Mouse (Mus musculus) Muller cell, postnatal 12 days (primary cell): ENCODE data around the gene Maats1.
A peak's percentile ranks its signal among the peaks of the same experiment; 100 is the strongest.

Experiments
- DNase-seq: peaks from one replicate; pipeline ENCODE4 v3.0.0-alpha.2; 2015; ENCODE audit errors: inconsistent ontology term

Maats1 gene

DNA sequence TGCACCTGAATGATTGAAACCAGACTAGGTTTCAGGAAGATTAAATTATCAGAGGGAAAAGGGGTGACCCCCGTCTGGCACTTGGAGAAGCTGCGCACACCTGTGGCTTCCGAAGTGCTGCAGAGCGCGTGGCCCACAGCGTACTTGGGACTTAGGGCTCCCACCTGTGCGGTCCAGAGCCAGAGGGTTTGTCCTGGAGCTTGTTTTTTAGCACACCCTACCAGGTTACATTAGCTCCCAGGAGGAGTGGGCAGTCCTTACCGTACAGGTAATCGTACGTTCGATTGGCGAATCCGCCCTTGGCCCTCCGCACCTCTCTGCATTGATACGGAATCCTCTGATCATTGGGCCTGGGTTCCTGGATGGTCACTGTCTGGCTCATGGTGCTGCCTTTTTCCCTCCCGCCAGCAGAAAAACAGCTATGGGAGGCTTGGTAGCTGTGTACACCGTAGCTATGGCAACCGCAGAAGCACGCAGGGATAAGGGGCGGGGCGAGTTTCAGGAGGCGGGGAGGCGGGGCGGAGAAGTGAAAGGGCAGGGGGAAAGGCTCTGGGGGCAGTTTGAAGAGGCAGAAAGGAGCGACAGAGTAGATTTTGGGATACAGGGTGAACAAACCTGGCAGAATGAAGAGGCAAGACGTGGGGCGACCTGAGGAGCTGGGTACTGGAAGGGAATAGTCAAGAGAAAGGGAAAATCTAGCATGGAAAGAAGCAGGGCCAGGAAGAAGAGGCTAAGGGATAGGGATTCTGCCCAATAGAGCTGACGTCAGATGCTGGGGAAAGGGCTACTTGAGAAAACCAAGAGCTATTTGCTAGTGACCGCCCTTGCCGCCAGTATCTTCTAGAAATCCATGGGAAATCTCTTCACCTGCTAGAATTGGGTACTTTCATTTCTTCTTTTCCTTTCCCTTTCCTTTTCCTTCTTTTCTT, at the start of gene Maats1:
Gene Maats1, minus strand, starts transcription at position 748 of the 929 bp plus-strand sequence.
- peak; percentile 89 for DNase-seq

- DNase-seq = no peak
These were observed 48.4 kb upstream of the Maats1 start for GRCm38 (mm10) chr16:38390322-38390721.

GRCm38 (mm10) chr16:38389284-38389893, 47.4 kb upstream of the Maats1 start:
- no peak for DNase-seq

- DNase-seq = no peak
These were observed 46.8 kb upstream of the Maats1 start for GRCm38 (mm10) chr16:38388757-38389156.

DNA sequence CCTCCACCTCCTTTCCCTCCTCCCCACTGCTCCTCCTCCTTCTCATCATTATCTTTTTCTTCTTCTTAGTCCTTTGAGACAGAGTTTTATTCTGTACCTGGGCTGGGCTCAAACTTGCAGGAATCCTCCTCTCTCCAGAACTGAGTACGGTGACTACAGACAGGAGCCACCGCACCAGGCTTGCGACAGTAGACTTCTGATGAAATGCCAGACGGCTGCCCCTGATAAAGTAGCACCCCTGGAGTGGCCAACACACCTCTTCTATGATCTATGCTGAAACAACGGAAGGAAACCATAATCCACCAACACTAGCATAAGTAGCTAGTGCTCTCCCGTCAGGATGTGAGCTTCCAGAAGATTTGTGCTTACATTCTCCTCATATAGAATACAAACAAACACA, 45.4 kb upstream of the Maats1 start:
- DNase-seq = no peak

- DNase-seq = no peak
These were observed 43.8 kb upstream of the Maats1 start for GRCm38 (mm10) chr16:38385700-38386099.

DNA sequence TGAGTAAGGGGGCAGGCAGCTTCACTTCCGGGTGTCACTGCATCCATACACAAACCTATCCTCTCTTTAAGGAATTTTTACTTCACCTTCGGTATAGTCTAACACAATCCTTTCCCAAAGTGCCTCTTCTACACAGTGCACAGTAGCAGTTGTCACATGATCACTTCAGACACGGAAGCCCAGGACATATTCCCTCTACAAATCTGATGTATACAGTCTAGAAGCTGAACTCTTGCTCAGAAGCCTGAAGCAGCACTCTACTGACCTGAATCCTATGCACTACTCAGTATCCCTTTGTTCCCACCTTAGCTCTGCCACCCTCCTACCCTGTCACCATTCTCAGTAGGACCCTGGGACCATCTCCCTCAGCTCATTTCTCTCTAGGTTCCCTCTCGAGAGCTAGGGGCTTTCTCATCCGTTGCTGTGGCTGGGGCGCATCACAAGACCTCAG, 43.3 kb upstream of the Maats1 start:
- no peak for DNase-seq

DNA sequence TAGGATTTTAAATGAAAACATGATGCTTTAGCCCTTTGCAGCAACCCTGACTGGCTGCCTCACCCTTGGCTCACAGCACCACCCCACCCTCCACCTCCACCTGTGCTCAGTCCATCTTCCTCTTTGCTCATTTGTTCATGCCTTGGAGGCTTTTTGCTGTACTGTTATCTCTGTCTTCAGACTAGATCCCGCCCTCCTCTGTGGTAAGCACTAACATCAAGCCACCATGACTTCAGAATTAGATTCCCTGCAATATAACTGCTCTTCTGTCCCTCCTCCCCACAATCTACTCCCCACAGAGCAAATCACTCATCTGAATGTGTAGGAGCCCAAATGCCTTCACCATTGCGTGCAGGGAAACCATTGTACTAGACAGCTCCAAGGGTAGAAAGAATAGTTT, 41.7 kb upstream of the Maats1 start:
- no peak for DNase-seq

- DNase-seq = no peak
These were observed 38.0 kb upstream of the Maats1 start for GRCm38 (mm10) chr16:38379926-38380325.

DNA sequence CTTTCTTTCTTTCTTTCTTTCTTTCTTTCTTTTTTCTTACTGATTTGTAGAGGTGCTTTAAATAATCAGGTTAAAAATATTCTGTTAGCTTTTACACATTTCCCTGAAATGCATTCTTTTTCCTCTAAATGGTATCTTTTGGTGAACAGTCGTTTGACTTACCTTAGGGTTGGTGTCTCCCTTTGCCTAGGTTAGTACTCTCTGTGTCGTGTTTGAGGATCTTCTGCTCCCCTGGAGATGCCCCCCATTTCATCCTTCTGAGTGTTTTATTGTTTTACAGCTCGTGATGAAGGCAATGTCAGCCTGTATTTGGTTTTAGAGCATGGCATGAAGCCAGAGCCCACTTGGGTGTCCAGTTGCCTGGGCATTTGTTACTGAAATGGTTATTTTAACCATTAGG, 37.5 kb upstream of the Maats1 start:
- DNase-seq = no peak

DNA sequence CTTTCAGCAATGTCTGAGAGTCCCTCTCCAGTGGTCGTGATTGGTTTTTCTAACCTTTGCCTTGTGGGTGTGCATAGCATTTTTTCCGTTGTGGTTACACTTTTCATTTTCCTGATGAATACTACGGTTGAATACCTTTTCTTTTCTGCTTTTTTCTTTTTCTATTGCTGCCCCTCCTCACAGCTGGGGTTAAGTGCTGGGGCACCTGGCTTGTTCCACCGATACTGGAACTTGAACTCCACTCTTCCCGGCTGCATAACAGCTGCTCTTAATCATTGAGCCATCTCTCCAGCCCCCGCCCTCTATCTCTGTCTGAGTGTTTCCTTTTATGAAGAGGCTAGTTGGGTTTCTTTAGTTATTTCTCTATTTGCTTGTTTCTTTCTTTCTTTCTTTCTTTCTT, 37.1 kb upstream of the Maats1 start:
- DNase-seq = no peak

DNA sequence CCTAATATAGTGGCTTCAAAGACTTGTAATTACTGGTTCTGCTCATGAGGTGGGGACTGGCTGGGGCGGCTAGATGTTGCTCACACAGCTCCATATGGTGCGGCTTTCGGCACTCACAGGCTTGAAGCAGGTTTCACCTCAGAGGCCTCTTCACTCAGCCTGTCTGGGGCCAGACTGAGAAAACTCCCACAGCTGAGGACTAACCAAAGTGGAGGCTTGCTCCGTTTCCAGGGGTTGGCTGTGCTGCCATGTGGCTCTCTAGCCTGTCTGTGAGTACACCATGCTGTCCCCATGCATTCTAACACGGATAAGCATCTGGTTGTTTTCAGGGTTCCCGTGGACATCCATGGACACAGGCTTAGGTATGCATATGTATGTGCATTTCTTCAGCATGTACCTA, 36.6 kb upstream of the Maats1 start:
- DNase-seq = no peak

DNA sequence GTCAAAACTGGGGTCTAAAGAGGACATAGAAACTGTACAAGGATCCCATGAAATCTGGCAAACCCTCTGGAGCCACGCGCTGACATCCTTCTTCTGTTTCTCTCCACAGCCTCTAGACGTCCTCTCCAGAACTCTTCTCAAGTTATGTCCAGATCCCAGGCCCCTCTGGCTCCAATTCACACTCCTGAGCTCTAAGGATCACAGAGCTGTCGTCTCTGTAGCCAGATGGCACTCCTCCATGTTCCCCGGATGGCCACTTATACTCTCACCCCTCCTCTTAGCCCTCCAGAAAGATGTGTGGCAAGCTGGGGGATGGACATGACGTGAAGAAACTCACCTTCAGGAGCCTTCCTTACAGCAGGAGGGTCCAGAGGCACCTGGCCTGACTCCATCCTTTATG, 35.6 kb upstream of the Maats1 start:
- DNase-seq = no peak

DNA sequence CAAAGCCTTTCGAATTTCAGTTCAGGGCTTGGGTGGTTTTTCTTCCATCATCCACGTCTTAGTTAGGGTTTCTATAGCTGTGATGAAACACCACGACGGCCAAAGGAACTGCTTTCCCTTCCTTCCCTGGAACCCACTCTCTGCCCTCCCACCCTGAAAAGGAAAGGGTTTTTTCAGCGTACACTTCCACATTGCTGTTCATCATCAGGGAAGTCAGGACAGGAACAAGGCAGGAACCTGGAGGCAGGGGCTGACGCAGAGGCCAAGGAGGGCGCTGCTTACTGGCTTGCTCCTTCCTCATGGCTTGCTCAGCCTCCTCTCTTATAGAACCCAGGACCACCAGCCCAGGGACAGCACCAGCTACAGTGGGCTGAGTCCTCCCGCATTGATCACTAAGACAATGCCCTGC, 34.9 kb upstream of the Maats1 start:
- DNase-seq = no peak

DNA sequence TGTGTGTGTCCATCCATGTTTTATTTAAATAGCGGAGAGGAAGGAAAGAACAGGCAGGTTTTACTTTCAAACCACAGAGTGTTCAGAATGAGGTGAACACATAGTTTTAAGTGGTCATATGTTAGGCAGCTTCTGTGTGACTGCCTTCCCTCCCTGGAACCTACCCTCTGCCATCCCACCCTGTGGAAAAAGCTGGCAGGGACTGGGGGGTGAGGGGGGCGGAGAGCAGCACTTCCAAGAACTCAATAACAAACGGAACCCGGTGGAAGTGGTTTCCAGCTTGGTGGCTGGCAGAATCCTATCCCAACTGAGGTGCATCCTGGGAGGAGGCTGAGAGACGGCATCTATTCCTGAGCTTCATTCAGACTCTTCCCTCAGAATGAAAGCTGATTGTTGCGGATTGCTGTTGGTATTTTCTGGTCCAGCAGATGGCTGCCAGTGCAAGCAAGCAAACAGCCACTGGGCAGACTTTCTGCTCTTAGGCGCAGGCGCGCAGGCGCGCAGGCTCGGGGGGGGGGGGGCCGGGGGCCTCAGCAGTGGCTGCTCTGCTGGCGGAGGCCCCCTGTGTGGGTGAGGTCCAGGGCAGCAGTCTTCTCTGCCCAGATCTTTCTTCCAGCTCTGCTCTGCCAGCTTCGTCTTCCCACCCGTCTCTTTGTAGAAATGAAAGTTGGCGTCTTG, 34.4 kb upstream of the Maats1 start:
- peak; percentile 80 for DNase-seq

DNA sequence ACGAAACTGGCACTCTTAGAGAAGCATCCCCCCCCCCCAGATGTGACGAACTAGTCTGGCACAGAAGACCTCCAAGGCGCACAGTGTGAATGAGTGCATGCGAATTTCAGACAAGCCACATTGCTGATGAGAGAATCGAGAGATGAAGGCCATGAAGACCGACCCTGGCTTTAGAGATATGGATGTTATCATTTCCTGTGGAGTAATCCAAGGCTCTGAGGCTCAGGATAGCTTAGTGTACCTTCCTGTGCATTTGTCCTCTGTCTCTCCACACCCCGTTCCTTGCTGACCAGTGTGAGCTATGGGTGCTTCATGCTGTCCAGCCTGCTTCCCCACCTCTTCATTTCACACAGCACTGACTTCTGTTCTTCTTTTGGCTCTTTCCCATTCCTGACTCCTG, 33.2 kb upstream of the Maats1 start:
- no peak for DNase-seq

- no peak for DNase-seq
These were observed 32.6 kb upstream of the Maats1 start for GRCm38 (mm10) chr16:38374379-38375140.

DNA sequence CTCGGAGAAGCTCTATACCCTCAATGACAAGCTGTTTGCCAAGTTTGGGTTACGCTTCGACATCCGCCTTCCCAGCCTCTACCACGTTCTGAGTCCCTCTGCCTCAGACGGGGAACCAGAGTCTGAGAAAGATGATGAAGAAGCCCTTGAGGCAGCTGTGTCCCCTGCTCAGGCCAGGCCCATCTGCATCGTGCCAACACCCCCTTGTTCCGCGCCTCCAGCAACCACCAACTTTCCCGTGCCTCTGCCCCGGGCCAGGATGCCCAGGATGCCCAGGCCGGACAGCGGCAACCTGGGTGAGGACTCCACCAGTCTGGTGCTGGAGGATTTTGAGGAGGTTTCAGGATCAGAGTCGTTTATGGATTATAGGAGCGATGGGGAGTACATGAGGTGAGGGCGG, 32.0 kb upstream of the Maats1 start:
- no peak for DNase-seq

- DNase-seq = no peak
These were observed 31.5 kb upstream of the Maats1 start for GRCm38 (mm10) chr16:38373439-38373838.

GRCm38 (mm10) chr16:38372876-38373275, 30.9 kb upstream of the Maats1 start:
- DNase-seq = no peak

GRCm38 (mm10) chr16:38371705-38372296, 29.9 kb upstream of the Maats1 start:
- no peak for DNase-seq
